Mouse (Mus musculus) bone marrow, adult 2 months (tissue): ENCODE measurements around the gene Tbx22. TPM values are rescaled to one million over a fixed set of nuclear protein-coding genes. Genes with fewer than 3 reads are reported as not detected.

Source experiments
- H3K27ac ChIP-seq: fragments of 200-500 bp; 2 replicates; pipeline ENCODE4 v1.5.1; 2012; ENCODE audit warnings: low read depth, mild to moderate bottlenecking, control low read depth, inconsistent platforms, low read length; ENCODE audit not compliant: control insufficient read depth, poor library complexity, insufficient read depth
- H3K4me1 ChIP-seq: fragments of 200-500 bp; 2 replicates; pipeline ENCODE4 v1.6.1; 2011; ENCODE audit warnings: low read length; ENCODE audit not compliant: control insufficient read depth, insufficient read depth
- H3K4me3 ChIP-seq: fragments of 200-500 bp; replicated peaks from 2 replicates; pipeline ENCODE3; 2011; ENCODE audit warnings: mild to moderate bottlenecking, low read depth, low read length, control low read depth; ENCODE audit not compliant: control insufficient read depth
- CTCF ChIP-seq: fragments of 200-500 bp; IDR thresholded peaks from 2 replicates; pipeline ENCODE4 v1.5.1; 2011; ENCODE audit warnings: low read length, control low read depth; ENCODE audit not compliant: control insufficient read depth, insufficient read depth
- POLR2A ChIP-seq: fragments of 200-500 bp; IDR thresholded peaks from 2 replicates; pipeline ENCODE4 v1.6.1; 2011; ENCODE audit warnings: low read depth, mild to moderate bottlenecking, control low read depth, low read length, borderline replicate concordance; ENCODE audit not compliant: control insufficient read depth
- WGBS: fragments of 180-500 bp; shearing (Covaris S2); methylation state at CpG from one replicate; pipeline ENCODE4 v1.1.7; 2018; 5-methylcytosine and 5-hydroxymethylcytosine counted together
- polyA plus RNA-seq: library from polyadenylated mRNA; stranded (reverse); fragments of >200 nt; gene quantifications from 2 replicates; pipeline ENCODE4 v1.2.4, GENCODE M21; 2011; ENCODE audit warnings: low replicate concordance; ENCODE audit not compliant: missing spikeins, insufficient read depth, insufficient read length

Tbx22 gene
- polyA plus RNA-seq = 0.40 TPM in 1 of 2 replicates, not detected in the other

DNA sequence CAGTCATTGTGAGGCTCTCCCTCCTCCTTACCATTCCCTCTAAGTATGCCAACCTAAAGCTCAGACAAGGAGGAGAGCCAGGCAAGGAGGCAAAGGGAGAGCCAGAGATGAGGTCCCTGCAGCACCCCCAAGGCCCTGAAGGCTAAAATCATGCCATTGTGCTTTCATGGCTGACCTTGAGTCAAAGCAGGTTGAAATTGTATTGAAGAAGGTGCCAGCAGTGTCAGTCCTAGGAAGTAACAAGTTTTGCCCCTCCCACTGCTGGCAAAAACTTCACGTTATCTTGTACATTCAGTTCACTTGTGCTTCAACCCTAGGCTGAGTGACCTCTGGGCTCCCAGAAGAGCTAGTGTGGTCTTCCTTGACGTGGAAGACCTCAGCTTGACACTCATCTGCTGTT lies at the start of gene Tbx22:
TSS of gene Tbx22 (plus strand) at position 301 of the 400 bp plus-strand sequence.
- H3K27ac ChIP-seq = no peak within 1 kb of the TSS
- no peaks in the 10 kb centered on the region for H3K4me1 ChIP-seq
- TF ChIP-seq POLR2A = no peak
- no peak for TF ChIP-seq CTCF
- H3K4me3 ChIP-seq = no peak within 1 kb of the TSS
- 41% methylated on average over 2 of the region's 2 CpGs for WGBS

DNA sequence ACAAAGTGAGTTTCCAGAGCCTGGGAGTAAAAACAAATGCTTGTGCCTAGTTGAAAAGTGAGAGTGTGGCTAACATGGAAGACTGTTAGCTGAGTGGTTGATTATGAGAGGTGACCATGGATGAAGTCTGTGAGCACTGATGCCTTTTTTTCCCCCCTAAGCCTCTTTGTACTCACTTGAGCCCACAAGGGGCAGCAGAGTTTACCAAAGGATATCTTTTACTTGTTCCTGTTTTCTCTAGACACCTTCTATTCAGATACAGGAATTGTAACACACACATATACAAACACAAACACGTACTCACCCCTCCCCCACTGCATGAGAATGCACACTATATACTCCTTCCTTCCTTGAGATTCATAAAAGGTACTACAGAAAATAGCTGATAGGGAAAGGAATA lies 913 bp downstream of the Tbx22 start:
- WGBS = 14% methylated on average over 1 of the region's 1 CpGs
- TF ChIP-seq CTCF = no peak
- no peak for TF ChIP-seq POLR2A
- no peak overlapping the region for H3K4me3 ChIP-seq

GRCm38 (mm10) chrX:107679203-107679602 lies 11.4 kb downstream of the Tbx22 start:
- WGBS = 11% methylated on average over 10 of the region's 10 CpGs

More for the DNA sequence above, 913 bp downstream of the Tbx22 start:
- H3K27ac ChIP-seq = no peak overlapping the region
- H3K4me1 ChIP-seq = no peaks in the 10 kb centered on the region

GRCm38 (mm10) chrX:107708584-107708983 lies 40.8 kb downstream of the Tbx22 start:
- Histone ChIP-seq H3K4me1 (no peaks in the 10 kb centered on the region), H3K27ac (no peak overlapping the region), H3K4me3 (no peak overlapping the region)
- TF ChIP-seq POLR2A (no peak), CTCF (no peak)
- 61% methylated on average over 1 of the region's 1 CpGs for WGBS

More at GRCm38 (mm10) chrX:107679203-107679602, 11.4 kb downstream of the Tbx22 start:
- Histone ChIP-seq H3K4me1 (no peaks in the 10 kb centered on the region), H3K27ac (no peak overlapping the region), H3K4me3 (no peak overlapping the region)
- TF ChIP-seq POLR2A (no peak), CTCF (no peak)

- Histone ChIP-seq H3K27ac (no peak overlapping the region), H3K4me3 (no peak overlapping the region), H3K4me1 (no peaks in the 10 kb centered on the region)
- TF ChIP-seq POLR2A (no peak), CTCF (no peak)
- 14% methylated on average over 1 of the region's 1 CpGs for WGBS
Observed at GRCm38 (mm10) chrX:107723541-107723940, 55.8 kb downstream of the Tbx22 start.

Other genes starting within 250 kb of the Tbx22 start
- gene Tent5d, start 124.6 kb downstream of the Tbx22 start, polyA plus RNA-seq = not detected in 2 replicates
- 2.8 and 8.5 TPM in 2 replicates for gene 2610002M06Rik, start 148.4 kb downstream of the Tbx22 start, polyA plus RNA-seq